Mouse (Mus musculus): ENCODE data around the gene Ppp2r3a. TPM values are rescaled to one million over a fixed set of nuclear protein-coding genes. Genes with fewer than 3 reads are reported as not detected.

Gene Ppp2r3a
- polyA plus RNA-seq, 1 experiment from 2014 or later = 11.5 TPM

DNA sequence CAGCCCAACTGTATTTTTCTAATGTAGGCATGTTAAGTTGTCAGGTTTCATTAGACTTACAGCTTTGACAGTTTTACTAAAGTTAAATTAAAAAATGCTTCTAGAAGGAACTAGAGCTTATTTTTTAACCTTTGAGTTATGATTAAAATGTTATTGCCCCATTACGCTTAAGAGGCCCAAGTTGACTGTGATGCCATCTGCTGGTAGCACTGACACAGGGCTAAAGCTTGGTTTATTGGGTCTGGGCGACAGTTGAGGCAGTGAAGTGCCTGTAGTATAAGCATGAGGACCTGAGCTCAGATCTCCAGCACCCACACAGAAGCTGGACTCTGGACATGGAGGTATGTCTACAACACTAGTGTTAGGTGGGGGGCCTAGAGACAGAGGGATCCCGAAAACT lies 47.5 kb downstream of the Ppp2r3a start:
- no peaks in the 10 kb centered on the region for H3K36me3 ChIP-seq
- H3K4me2 ChIP-seq = no peak overlapping the region
- WGBS = 87% methylated on average over 3 of the region's 3 CpGs
- no peaks in the 10 kb centered on the region for H3K9me3 ChIP-seq
- H3K27me3 ChIP-seq (replicated peaks) = no peaks in the 10 kb centered on the region
- H3K4me3 ChIP-seq (replicated peaks) = no peak overlapping the region
- ATAC-seq (ENCODE audit: insufficient read depth, low FRiP score, low read depth) = no peak
- H3K9ac ChIP-seq = no peak overlapping the region
- H3K27ac ChIP-seq = no peak overlapping the region
- 0 out of 2 replicates have a peak, but pooled peaks cover 3% of the 10 kb centered on the region for H3K4me1 ChIP-seq

DNA sequence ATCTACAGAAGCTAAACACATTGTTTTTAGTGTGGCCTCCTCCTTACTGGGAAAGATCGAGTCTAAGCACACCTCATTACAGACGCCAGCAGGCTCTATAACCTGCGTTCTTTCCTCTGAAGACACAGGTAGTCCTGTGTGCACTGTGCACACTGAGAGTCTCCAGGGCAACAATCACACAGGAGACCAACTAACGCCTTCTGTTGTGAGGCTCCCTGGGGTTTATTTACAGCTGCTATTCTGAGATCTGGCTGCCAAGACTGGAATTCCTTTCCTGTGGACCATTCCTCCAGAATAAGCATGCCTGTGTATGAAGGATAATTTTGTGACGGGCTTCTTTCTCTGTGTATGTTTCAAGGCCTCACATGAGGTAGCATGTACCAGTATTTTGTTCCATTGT lies 51.0 kb downstream of the Ppp2r3a start:
- no peaks in the 10 kb centered on the region for H3K9me3 ChIP-seq
- H3K27me3 ChIP-seq (replicated peaks) = no peaks in the 10 kb centered on the region
- no peak overlapping the region for H3K9ac ChIP-seq
- ATAC-seq (ENCODE audit: insufficient read depth, low FRiP score, low read depth) = no peak
- no peaks in the 10 kb centered on the region for H3K36me3 ChIP-seq
- 51% methylated on average over 5 of the region's 5 CpGs for WGBS
- no peak overlapping the region for H3K27ac ChIP-seq
- H3K4me2 ChIP-seq = no peak overlapping the region
- no peak overlapping the region for H3K4me3 ChIP-seq (replicated peaks)
- H3K4me1 ChIP-seq = no peaks in the 10 kb centered on the region; the same call in 1 of the 2 replicates

DNA sequence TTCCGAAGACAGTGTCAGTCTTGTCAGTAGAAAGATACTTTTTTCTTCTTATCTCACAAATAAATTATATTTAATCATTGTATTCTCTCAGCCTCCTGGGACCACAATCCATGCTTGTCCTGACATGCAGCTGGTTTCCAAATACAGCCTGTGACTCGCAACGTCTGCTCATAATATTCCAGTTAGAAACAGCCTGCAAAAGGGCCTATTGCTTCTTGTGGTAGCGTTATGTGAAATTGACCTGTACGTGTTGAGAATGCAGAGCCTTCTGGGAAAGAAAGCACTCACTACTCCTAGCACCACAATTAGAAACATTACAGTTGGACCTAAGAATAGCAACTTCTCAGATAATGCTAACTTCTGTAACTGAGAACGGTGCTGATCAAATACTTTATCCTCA lies 52.8 kb downstream of the Ppp2r3a start:
- Histone ChIP-seq H3K4me1 (no peaks in the 10 kb centered on the region; the same call in 1 of the 2 replicates), H3K4me3 (replicated peaks) (no peak overlapping the region), H3K4me2 (no peak overlapping the region), H3K27me3 (replicated peaks) (no peaks in the 10 kb centered on the region), H3K36me3 (no peaks in the 10 kb centered on the region), H3K9me3 (no peaks in the 10 kb centered on the region), H3K9ac (no peak overlapping the region), H3K27ac (no peak overlapping the region; the same call in 1 of the 2 replicates)
- ATAC-seq (ENCODE audit: insufficient read depth, low FRiP score, low read depth) = no peak
- WGBS = 52% methylated on average over 6 of the region's 6 CpGs

DNA sequence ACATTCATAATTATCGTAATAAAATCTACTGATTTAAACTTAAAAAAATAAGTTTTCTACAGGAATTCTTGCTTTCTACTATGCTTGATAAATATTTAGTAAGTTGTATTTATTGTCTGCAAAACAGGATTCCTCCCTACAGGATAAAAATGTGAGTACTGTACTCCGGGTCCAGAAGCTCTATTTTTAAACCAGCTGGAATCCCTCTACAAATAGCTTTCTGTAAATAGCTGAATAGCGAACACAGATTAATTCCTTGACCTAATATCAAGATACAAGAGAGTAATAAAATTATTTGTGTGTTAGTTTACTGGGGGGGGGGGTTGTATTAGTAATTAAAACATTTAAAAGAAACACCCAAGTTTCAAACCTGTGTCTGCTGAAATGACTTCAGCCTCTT lies 53.3 kb downstream of the Ppp2r3a start:
- H3K36me3 ChIP-seq = no peaks in the 10 kb centered on the region
- H3K27ac ChIP-seq = no peak overlapping the region
- H3K27me3 ChIP-seq (replicated peaks) = no peaks in the 10 kb centered on the region
- no peak overlapping the region for H3K9ac ChIP-seq
- ATAC-seq (ENCODE audit: insufficient read depth, low FRiP score, low read depth) = no peak
- no peaks in the 10 kb centered on the region; the same call in 1 of the 2 replicates for H3K4me1 ChIP-seq
- no peak overlapping the region for H3K4me3 ChIP-seq (replicated peaks)
- H3K4me2 ChIP-seq = no peak overlapping the region
- no peaks in the 10 kb centered on the region for H3K9me3 ChIP-seq
- WGBS = 64% methylated on average over 3 of the region's 3 CpGs

GRCm38 (mm10) chr9:101181962-101182701 lies 69.5 kb downstream of the Ppp2r3a start:
- H3K9ac ChIP-seq = no peak overlapping the region
- ATAC-seq (ENCODE audit: insufficient read depth, low FRiP score, low read depth) = peak; percentile 70; the same call in 1 of the 2 replicates
- no peaks in the 10 kb centered on the region for H3K27me3 ChIP-seq (replicated peaks)
- no peak overlapping the region for H3K4me2 ChIP-seq
- peaks cover 5% of the 10 kb centered on the region; the same call in 1 of the 2 replicates for H3K36me3 ChIP-seq
- no peaks in the 10 kb centered on the region for H3K4me1 ChIP-seq
- H3K4me3 ChIP-seq (replicated peaks) = no peak overlapping the region
- H3K9me3 ChIP-seq = no peaks in the 10 kb centered on the region
- 34% methylated on average over 5 of the region's 5 CpGs for WGBS
- H3K27ac ChIP-seq = no peak overlapping the region

GRCm38 (mm10) chr9:101181291-101181690 lies 70.3 kb downstream of the Ppp2r3a start:
- Histone ChIP-seq H3K9me3 (no peaks in the 10 kb centered on the region), H3K36me3 (peaks cover 5% of the 10 kb centered on the region; the same call in 1 of the 2 replicates), H3K4me1 (no peaks in the 10 kb centered on the region), H3K4me2 (no peak overlapping the region), H3K9ac (no peak overlapping the region), H3K27me3 (replicated peaks) (no peaks in the 10 kb centered on the region), H3K4me3 (replicated peaks) (no peak overlapping the region), H3K27ac (no peak overlapping the region)
- 71% methylated on average over 6 of the region's 6 CpGs for WGBS
- ATAC-seq (ENCODE audit: insufficient read depth, low FRiP score, low read depth) = no peak

DNA sequence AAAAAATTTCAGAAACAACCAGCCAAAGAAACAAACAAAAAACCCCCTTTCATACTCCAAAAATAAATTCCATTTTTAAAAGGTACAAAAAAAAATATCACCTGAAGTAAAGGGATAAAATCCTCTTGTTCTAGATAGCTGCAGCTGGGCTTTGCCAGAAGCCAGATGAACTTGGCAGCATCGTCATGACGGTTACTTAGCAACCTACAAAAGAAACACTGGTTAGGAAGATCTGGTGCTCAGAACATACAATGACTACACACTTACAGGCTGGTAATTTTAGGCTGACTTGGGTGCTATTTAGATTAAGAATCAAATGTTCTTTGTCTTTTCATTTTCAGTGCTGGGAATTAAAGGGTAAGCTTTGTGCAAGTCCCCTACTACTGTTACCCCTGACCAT lies 71.4 kb downstream of the Ppp2r3a start:
- H3K36me3 ChIP-seq = peaks cover 5% of the 10 kb centered on the region; the same call in 1 of the 2 replicates

GRCm38 (mm10) chr9:101160627-101161026 lies 91.0 kb downstream of the Ppp2r3a start:
- Histone ChIP-seq H3K36me3 (no peaks in the 10 kb centered on the region), H3K4me1 (no peaks in the 10 kb centered on the region), H3K9ac (no peak overlapping the region), H3K4me2 (no peak overlapping the region), H3K27ac (no peak overlapping the region), H3K4me3 (replicated peaks) (no peak overlapping the region), H3K9me3 (no peaks in the 10 kb centered on the region), H3K27me3 (replicated peaks) (no peaks in the 10 kb centered on the region)
- no peak for ATAC-seq (ENCODE audit: insufficient read depth, low FRiP score, low read depth)
- 87% methylated on average over 1 of the region's 1 CpGs for WGBS

More for the DNA sequence above, 71.4 kb downstream of the Ppp2r3a start:
- Histone ChIP-seq H3K9me3 (no peaks in the 10 kb centered on the region), H3K9ac (no peak overlapping the region), H3K4me3 (replicated peaks) (no peak overlapping the region), H3K27ac (no peak overlapping the region), H3K4me2 (no peak overlapping the region), H3K27me3 (replicated peaks) (no peaks in the 10 kb centered on the region), H3K4me1 (no peaks in the 10 kb centered on the region)
- 59% methylated on average over 2 of the region's 2 CpGs for WGBS
- ATAC-seq (ENCODE audit: insufficient read depth, low FRiP score, low read depth) = no peak

DNA sequence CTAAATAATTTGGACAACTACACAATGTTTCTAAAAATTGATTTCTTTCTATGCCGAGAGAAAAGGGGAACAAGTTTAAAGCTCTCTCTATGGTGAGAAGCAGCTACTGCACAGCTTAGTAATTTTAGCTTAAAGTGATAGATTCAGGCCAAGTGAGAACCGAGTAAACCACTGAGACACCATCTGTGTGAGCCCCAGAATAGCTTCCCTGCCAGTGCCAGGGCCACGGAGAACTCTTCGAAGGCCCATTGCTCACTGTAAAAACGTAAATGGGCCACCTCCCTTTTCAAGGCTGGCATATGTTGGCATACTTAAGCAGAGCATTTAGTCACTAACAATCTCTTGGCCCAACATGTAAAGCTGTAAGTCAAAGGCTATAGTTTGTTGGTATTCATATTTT lies 91.5 kb downstream of the Ppp2r3a start:
- H3K4me2 ChIP-seq = no peak overlapping the region
- ATAC-seq (ENCODE audit: insufficient read depth, low FRiP score, low read depth) = no peak
- H3K36me3 ChIP-seq = no peaks in the 10 kb centered on the region
- H3K4me3 ChIP-seq (replicated peaks) = no peak overlapping the region
- no peaks in the 10 kb centered on the region for H3K27me3 ChIP-seq (replicated peaks)
- no peaks in the 10 kb centered on the region for H3K9me3 ChIP-seq
- WGBS = 70% methylated on average over 5 of the region's 5 CpGs
- H3K9ac ChIP-seq = no peak overlapping the region
- no peak overlapping the region for H3K27ac ChIP-seq
- no peaks in the 10 kb centered on the region for H3K4me1 ChIP-seq

DNA sequence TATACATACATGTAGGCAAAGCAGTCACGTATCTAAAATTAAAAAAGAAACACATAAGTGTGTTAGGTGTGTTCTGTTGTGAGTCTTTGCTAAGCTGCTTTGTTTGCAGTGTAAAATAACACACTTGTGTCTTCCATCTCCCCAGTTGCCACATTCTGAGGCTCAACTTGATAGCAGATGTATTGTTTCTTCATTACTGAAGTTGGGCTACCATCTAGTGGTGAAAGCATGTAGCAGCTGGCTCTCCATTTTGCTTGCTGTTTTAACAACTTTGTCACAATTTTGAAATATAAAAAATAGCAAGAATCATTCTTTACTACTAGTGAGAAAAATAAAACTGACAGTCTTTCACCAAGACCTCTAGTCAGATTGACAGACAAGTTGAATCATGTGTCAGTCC lies 92.2 kb downstream of the Ppp2r3a start:
- no peak overlapping the region for H3K4me3 ChIP-seq (replicated peaks)
- no peak overlapping the region for H3K9ac ChIP-seq
- no peaks in the 10 kb centered on the region for H3K36me3 ChIP-seq
- ATAC-seq (ENCODE audit: insufficient read depth, low FRiP score, low read depth) = no peak
- 97% methylated on average over 1 of the region's 1 CpGs for WGBS
- H3K4me1 ChIP-seq = no peaks in the 10 kb centered on the region
- no peak overlapping the region for H3K27ac ChIP-seq
- H3K9me3 ChIP-seq = no peaks in the 10 kb centered on the region
- no peak overlapping the region for H3K4me2 ChIP-seq
- H3K27me3 ChIP-seq (replicated peaks) = no peaks in the 10 kb centered on the region

- Histone ChIP-seq H3K27me3 (replicated peaks) (no peaks in the 10 kb centered on the region), H3K27ac (no peak overlapping the region), H3K4me2 (no peak overlapping the region), H3K9me3 (no peaks in the 10 kb centered on the region), H3K4me3 (replicated peaks) (no peak overlapping the region), H3K4me1 (no peaks in the 10 kb centered on the region), H3K9ac (no peak overlapping the region), H3K36me3 (0 out of 2 replicates have a peak, but pooled peaks cover 5% of the 10 kb centered on the region)
- 58% methylated on average over 5 of the region's 5 CpGs for WGBS
- no peak for ATAC-seq (ENCODE audit: insufficient read depth, low FRiP score, low read depth)
Observed at GRCm38 (mm10) chr9:101152872-101153271, 98.7 kb downstream of the Ppp2r3a start.

- H3K4me3 ChIP-seq (replicated peaks) = no peak overlapping the region
- H3K4me1 ChIP-seq = no peaks in the 10 kb centered on the region
- H3K4me2 ChIP-seq = no peak overlapping the region
- H3K9me3 ChIP-seq = no peaks in the 10 kb centered on the region
- H3K9ac ChIP-seq = no peak overlapping the region
- 91% methylated on average over 4 of the region's 4 CpGs for WGBS
- ATAC-seq (ENCODE audit: insufficient read depth, low FRiP score, low read depth) = no peak
- no peak overlapping the region for H3K27ac ChIP-seq
- H3K27me3 ChIP-seq (replicated peaks) = no peaks in the 10 kb centered on the region
- H3K36me3 ChIP-seq = 0 out of 2 replicates have a peak, but pooled peaks cover 2% of the 10 kb centered on the region
Observed at GRCm38 (mm10) chr9:101143635-101144034, 108.0 kb downstream of the Ppp2r3a start.

All from stomach, embryonic 15.5 days (tissue).